Mouse (Mus musculus) cortical plate, adult 2 months (tissue): ENCODE data around the gene Slc10a7. TPM values are rescaled to one million over a fixed set of nuclear protein-coding genes. Genes with fewer than 3 reads are reported as not detected.
"Not testable (repeated sequence)": the region's sequence is repeated elsewhere in the genome, so short reads cannot be mapped to it uniquely, and the experiment has no call there.

Experiments used
- H3K27ac ChIP-seq: fragments of 200-500 bp; 2 replicates; pipeline ENCODE4 v1.5.1; 2012; ENCODE audit warnings: low read length, control low read depth, inconsistent platforms; ENCODE audit not compliant: insufficient read depth
- H3K4me1 ChIP-seq: fragments of 200-500 bp; 2 replicates; pipeline ENCODE4 v1.6.1; 2011; ENCODE audit warnings: low read length; ENCODE audit not compliant: control insufficient read depth, insufficient read depth
- H3K4me3 ChIP-seq: fragments of 200-500 bp; 2 replicates; pipeline ENCODE4 v1.5.1; 2011; ENCODE audit warnings: mild to moderate bottlenecking, low read length, control low read depth; ENCODE audit not compliant: insufficient read depth
- CTCF ChIP-seq: fragments of 200-500 bp; IDR thresholded peaks from 2 replicates; pipeline ENCODE4 v1.5.1; 2011; ENCODE audit warnings: mild to moderate bottlenecking, control low read depth, low read length; ENCODE audit not compliant: insufficient read depth; ENCODE audit errors: extremely low read depth
- POLR2A ChIP-seq: fragments of 200-500 bp; IDR thresholded peaks from 2 replicates; pipeline ENCODE4 v1.6.1; 2011; ENCODE audit warnings: mild to moderate bottlenecking, low read length, control low read depth; ENCODE audit not compliant: insufficient read depth; ENCODE audit errors: extremely low read depth
- polyA plus RNA-seq: library from polyadenylated mRNA; depleted of rRNA; stranded (reverse); fragments of >200 nt; gene quantifications from 2 replicates; pipeline ENCODE4 v1.2.3, GENCODE M21; 2012; rRNA removed

Slc10a7 gene
- 4.1 and 4.8 TPM in 2 replicates for polyA plus RNA-seq

DNA sequence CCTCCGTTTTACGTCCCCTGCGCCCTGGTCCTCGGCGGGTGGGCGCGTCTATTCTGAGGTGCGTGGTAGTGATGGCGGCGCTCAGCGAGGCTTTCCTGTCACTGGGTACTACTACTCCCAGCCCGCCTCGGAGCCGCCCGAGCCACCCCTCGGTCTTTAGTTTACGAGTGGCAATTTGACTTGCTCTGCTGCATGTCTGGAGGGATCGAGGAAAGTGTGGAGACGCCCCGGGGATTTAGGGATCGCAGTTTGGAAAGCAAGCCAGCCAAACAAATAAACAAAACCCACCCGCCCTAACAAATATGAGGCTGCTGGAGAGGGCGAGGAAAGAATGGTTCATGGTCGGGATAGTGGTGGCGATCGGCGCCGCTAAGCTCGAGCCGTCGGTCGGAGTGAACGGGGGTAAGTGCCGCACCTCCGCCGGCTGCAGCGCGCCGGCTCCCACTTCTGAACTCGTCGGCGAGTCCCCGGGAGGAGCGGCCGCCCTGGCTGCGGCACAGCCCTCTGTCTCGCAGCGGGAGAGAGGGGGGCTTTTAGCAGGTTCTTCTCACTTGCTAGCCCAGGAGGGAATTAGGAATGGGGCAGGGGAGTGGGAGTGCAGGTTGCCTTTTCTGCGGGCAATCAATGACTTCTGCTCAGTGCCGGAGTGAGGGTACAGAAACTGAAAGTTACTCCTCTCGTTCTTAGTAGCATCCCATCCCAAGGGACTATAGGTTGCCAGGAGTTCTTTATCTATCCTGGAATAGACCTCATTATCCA lies at the start of gene Slc10a7:
Slc10a7 (plus strand) TSS at position 74 of the 759 bp plus-strand sequence.
- peak within 1 kb of the TSS; percentile 64 for H3K4me3 ChIP-seq
- H3K4me1 ChIP-seq = peaks cover 6% of the 10 kb centered on the region; the same call in 1 of the 2 replicates
- peak within 1 kb of the TSS; percentile 99 for H3K27ac ChIP-seq
- TF ChIP-seq CTCF (no peak), POLR2A (no peak)

DNA sequence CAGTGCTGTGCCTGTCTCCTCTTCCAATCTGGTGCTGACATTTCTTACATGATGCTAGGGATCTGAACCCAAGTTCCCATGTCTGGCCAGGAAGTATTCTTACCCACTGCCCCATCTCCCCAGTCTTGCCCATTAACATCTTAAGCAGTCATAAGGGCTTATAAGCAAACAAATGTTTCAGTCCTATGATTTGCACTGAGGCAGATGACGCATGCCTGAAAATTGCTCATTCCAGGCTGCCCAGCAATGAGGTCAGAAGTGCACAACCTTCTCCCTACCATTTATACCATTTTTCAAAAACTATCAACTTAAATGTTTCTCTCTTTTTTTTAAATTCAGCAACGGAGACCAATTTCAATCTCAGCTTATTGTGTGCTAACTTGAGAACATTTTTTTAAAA lies 45.2 kb upstream of the Slc10a7 start:
- no peak for TF ChIP-seq CTCF
- no peaks in the 10 kb centered on the region for H3K4me1 ChIP-seq
- no peak overlapping the region for H3K4me3 ChIP-seq
- H3K27ac ChIP-seq = no peak overlapping the region

- Histone ChIP-seq H3K4me3 (no peak overlapping the region), H3K4me1 (no peaks in the 10 kb centered on the region), H3K27ac (no peak overlapping the region)
- TF ChIP-seq CTCF = no peak
- TF ChIP-seq POLR2A = no peak
These were observed 41.3 kb upstream of the Slc10a7 start for GRCm38 (mm10) chr8:78467889-78468288.

DNA sequence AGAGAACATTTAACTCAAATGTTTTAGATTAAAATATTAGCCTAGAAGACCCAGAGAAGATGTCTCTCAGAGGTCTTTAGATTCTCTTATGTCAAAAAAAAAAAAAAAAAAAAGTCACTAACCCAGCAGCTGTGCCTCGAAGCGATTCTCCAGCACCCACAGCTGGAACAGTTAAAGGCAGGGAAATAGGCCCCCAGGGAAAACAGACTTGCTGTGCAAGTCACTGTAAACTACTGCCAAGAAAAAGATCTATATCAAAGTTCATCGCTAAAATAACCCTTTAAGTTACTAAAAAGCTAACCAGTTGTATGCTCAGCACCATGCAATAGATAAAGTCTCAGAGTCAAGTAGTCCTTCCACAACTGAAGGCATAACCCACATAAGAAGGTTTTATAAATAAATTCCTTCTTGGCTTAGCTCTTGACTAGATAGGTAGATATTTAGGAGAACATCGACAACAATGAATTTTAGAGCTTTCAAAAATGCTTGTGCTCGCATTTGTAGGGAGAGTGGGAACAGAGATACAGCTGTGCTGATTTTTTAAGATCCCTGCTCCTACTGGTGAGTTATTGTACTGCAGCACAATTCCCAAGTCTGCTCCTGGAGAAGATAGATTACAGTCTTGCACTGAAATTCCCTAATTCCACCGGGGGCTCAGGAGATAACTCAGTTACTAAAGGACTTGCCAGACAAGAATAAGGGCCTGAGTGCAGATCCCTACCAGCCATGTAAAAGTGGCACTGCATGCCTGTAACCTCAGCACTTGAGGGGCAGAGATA lies 31.9 kb upstream of the Slc10a7 start:
- TF ChIP-seq CTCF = peak; percentile 4; the same call in 1 of the 2 replicates
- no peak for TF ChIP-seq POLR2A

GRCm38 (mm10) chr8:78489733-78490132 lies 19.4 kb upstream of the Slc10a7 start:
- Histone ChIP-seq H3K4me1 (no peaks in the 10 kb centered on the region), H3K27ac (no peak overlapping the region), H3K4me3 (no peak overlapping the region)
- no peak for TF ChIP-seq CTCF
- TF ChIP-seq POLR2A = no peak

More for the DNA sequence above, 31.9 kb upstream of the Slc10a7 start:
- no peaks in the 10 kb centered on the region for H3K4me1 ChIP-seq
- no peak overlapping the region for H3K27ac ChIP-seq
- H3K4me3 ChIP-seq = no peak overlapping the region

GRCm38 (mm10) chr8:78493031-78493430 lies 16.1 kb upstream of the Slc10a7 start:
- no peak for TF ChIP-seq CTCF
- no peak for TF ChIP-seq POLR2A
- Histone ChIP-seq H3K4me3 (no peak overlapping the region), H3K4me1 (no peaks in the 10 kb centered on the region), H3K27ac (no peak overlapping the region)

- not testable (repeated sequence) for H3K4me1 ChIP-seq
These were observed 12.9 kb upstream of the Slc10a7 start for GRCm38 (mm10) chr8:78496273-78496672.

GRCm38 (mm10) chr8:78502706-78503105 lies 6.4 kb upstream of the Slc10a7 start:
- Histone ChIP-seq H3K4me3 (no peak overlapping the region), H3K27ac (no peak overlapping the region), H3K4me1 (peaks cover 1% of the 10 kb centered on the region; the same call in 1 of the 2 replicates)
- TF ChIP-seq CTCF = no peak
- TF ChIP-seq POLR2A = no peak

More at GRCm38 (mm10) chr8:78496273-78496672, 12.9 kb upstream of the Slc10a7 start:
- not testable (repeated sequence) for H3K27ac ChIP-seq, H3K4me3 ChIP-seq

DNA sequence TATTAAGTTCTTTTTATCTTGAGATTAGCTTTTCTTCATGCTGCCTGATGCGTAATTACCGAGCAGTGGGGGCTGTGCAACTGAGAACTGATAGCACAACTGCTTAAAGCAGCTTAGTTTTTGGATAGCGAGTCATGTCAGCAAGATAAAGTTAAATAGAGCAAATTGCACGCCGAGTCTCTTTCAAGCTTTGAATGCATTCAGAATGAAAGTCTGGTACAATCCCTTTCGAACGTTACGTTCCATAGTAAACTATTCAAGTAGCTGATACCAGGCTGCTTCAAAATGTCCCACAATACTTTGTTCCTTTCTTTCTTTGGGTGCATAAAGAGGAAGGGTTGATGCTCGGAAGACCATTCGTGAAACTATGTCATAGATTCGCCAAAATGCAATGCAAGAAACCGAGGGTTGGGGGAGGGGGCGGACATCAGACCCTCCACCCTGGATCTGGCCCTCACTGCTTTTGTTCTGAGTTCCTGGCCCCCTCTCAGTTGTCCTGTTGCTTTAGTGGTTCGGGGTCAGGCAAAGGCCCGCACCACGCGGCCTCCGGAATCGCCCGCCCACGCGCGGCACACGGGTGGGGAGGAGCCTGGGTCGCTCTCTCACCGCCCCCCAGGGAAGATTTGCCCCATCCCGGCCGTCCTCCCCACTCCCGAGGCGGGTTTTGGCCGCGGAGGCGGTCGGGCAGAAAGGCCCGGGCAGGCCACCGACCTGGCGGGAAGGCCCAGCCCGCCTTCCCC lies 997 bp upstream of the Slc10a7 start:
- Histone ChIP-seq H3K4me1 (peaks cover 6% of the 10 kb centered on the region; the same call in 1 of the 2 replicates), H3K27ac (peak overlapping the region; percentile 79; the same call in 1 of the 2 replicates), H3K4me3 (peak overlapping the region; percentile 64)
- TF ChIP-seq POLR2A = no peak
- TF ChIP-seq CTCF = no peak
